Mouse (Mus musculus): ENCODE results near the gene Dgke. TPM values are rescaled to one million over a fixed set of nuclear protein-coding genes. Genes with fewer than 3 reads are reported as not detected.
A peak's percentile ranks its signal among the peaks of the same experiment; 100 is the strongest.
"Not testable (repeated sequence)": the region's sequence is repeated elsewhere in the genome, so short reads cannot be mapped to it uniquely, and the experiment has no call there.

The Dgke gene
- 10.6 and 11.9 TPM in 2 replicates for polyA plus RNA-seq (2016; fragmentation: Nextera tagmentation; extraction: Ambion mirVana)

DNA sequence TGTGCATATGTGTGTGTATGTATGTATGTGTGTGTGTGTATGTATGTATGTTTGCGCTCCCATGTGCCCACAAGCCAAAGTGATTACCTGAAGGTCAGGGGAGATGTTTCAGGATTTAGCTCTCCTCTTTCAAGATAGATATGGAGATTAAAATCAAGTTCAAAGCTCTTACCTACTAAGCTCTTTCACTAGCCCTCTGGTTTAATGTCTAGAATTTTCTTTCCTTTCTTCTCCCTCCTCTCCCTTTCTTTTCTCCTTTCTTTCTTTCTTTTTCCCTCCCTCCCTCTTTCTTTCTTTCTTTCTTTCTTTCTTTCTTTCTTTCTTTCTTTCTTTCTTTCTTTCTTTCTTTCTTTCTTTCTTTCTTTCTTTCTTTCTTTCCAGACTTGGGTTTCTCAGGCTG lies at the start of gene Dgke:
Gene Dgke, minus strand, starts transcription at position 101 of the 400 bp plus-strand sequence.
- Histone ChIP-seq H3K9ac (no peak within 1 kb of the TSS), H3K4me3 (no peak within 1 kb of the TSS), H3K27me3 (no peaks in the 10 kb centered on the region), H3K27ac (no peak within 1 kb of the TSS), H3K9me3 (replicated peaks) (0 out of 2 replicates have a peak, but pooled peaks cover 5% of the 10 kb centered on the region), H3K4me2 (replicated peaks) (no peak within 1 kb of the TSS), H3K4me1 (no peaks in the 10 kb centered on the region), H3K36me3 (no peaks in the 10 kb centered on the region)
- 91% methylated on average over 1 of the region's 1 CpGs for WGBS
- no peak for ATAC-seq (ENCODE audit: low FRiP score)

DNA sequence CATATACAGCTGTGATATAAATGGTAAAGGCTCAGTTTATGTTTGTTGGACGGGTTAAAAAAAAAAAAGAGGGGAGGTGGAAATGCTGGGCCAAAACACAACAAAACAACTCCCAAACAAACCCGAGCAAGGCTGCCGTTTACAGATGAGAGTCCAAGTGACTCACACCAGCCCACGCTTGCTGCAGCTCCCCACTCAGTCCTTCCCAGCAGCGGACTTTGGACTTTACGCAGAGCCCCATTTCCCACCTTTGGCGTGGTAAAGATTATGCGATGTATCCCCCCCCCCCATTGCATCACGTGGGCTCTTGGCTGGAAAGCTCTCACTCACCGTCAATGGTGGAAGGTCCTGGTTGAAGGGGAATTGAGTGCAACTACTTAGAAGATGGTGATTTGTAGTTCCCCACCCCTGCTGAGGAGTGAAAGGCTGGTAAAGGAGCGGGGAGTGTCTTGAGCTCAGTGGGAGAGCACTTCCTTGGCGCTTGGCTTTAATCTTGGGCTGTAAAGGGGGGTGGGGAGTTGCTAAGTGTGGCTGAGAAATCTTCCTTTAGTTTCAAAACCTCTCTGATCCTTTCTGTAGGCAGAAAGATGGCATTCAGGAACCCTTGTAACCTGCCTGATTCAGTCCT lies 40.6 kb upstream of the Dgke start:
- no peaks in the 10 kb centered on the region for H3K36me3 ChIP-seq
- no peak overlapping the region for H3K9ac ChIP-seq
- ATAC-seq (ENCODE audit: low FRiP score): no peak
- no peaks in the 10 kb centered on the region for H3K4me1 ChIP-seq
- no peak overlapping the region for H3K27ac ChIP-seq
- H3K4me2 ChIP-seq (replicated peaks): no peak overlapping the region
- H3K4me3 ChIP-seq: no peak overlapping the region
- H3K9me3 ChIP-seq (replicated peaks): no peaks in the 10 kb centered on the region
- 32% methylated on average over 12 of the region's 12 CpGs for WGBS
- no peaks in the 10 kb centered on the region for H3K27me3 ChIP-seq

DNA sequence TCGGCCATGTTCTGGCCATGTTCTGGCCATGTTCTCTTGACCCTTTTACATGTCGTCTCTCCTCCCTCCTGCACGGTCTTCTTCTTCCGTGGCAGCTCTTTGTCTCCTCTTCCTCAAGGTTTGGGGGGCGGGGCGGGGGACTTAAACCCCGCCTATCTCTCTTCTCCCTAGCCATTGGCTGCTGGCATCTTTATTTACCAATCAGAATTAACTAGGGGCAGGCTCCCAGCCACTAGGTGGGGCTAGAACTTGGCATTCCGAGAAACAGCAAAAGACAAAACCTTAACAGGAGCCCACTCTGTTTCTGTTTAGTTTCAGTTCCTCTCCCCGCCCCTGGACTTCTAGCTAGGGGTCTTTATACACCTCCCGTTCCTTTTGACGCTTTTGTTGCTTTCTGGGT lies 39.2 kb upstream of the Dgke start:
- Histone ChIP-seq H3K36me3 (no peaks in the 10 kb centered on the region), H3K27me3 (peaks cover 10% of the 10 kb centered on the region), H3K9me3 (replicated peaks) (no peaks in the 10 kb centered on the region), H3K4me3 (no peak overlapping the region), H3K4me2 (replicated peaks) (no peak overlapping the region), H3K27ac (no peak overlapping the region), H3K4me1 (peaks cover 3% of the 10 kb centered on the region; the same call in 1 of the 2 replicates), H3K9ac (no peak overlapping the region)
- no peak for ATAC-seq (ENCODE audit: low FRiP score)
- 88% methylated on average over 11 of the region's 11 CpGs for WGBS

DNA sequence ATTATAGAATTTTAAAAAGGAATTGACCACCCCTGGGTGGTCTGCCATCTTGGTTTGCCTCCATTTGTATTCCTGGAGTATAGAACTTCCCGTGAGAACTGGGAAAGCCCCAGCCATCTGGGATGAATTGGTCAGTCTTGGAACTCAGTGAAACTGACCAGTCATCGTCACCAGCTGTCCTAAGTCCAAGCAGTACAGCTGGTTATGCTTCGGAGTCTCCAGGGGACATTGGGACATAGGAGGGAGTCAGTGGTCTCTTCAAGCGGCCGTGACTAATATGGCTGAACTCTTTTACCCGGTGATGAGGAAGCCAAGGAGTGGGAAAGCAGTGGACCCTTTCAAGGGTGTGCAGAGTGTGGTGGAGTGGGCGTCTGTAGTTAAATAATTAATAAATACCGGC lies 38.6 kb upstream of the Dgke start:
- Histone ChIP-seq H3K4me3 (no peak overlapping the region), H3K9ac (no peak overlapping the region), H3K9me3 (replicated peaks) (no peaks in the 10 kb centered on the region), H3K4me2 (replicated peaks) (no peak overlapping the region), H3K27ac (no peak overlapping the region), H3K36me3 (no peaks in the 10 kb centered on the region), H3K4me1 (peaks cover 3% of the 10 kb centered on the region; the same call in 1 of the 2 replicates), H3K27me3 (peaks cover 10% of the 10 kb centered on the region)
- WGBS: 94% methylated on average over 8 of the region's 8 CpGs
- no peak for ATAC-seq (ENCODE audit: low FRiP score)

DNA sequence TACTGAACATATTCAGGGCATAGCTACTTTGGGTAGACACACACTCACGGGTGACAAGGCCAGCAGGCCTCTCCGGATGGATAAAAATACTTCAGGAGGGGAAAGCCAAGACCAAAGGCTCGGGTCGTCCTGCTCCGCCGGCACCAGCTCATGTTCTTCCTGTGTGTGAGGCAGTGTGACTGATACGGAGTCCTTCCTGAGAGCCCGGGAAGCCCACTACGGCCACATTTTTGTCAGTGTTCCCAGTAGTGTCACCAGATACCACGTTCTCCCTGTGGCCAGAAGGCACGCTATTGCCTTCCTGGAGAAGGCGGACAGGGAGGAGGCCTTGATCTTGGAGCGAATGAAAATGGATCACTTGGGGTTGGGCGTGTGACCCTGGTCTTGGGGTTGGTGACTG lies 36.5 kb upstream of the Dgke start:
- 90% methylated on average over 14 of the region's 14 CpGs for WGBS
- no peak for ATAC-seq (ENCODE audit: low FRiP score)
- no peaks in the 10 kb centered on the region for H3K9me3 ChIP-seq (replicated peaks)

DNA sequence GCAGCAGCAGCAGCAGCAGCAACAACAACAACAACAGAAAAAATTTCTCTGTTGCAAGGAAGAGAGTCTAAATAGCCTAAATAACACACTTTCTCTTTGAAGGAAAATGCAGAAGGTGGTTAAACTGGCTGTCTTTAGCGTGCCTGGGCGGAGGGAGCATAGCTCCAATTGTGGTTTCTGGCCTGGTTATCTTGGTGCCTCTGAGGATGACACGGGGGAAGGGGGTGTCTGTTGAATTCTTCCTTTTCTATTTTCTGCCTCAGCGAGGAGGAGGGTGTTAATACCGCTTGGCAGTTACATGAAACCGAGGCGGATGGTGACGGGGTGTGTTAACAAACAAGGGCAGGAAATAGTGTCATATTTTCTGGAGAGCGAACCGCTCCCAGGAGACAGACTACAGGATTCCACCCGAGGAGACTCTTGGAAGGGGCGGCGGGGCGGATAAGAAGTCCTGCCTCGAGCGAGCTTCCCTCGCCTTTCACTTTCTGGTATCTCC lies 34.2 kb upstream of the Dgke start:
- peak overlapping the region; percentile 10 for H3K4me3 ChIP-seq
- no peaks in the 10 kb centered on the region for H3K36me3 ChIP-seq
- peaks cover 3% of the 10 kb centered on the region; the same call in 1 of the 2 replicates for H3K4me1 ChIP-seq
- no peak overlapping the region for H3K27ac ChIP-seq
- no peaks in the 10 kb centered on the region for H3K9me3 ChIP-seq (replicated peaks)
- 34% methylated on average over 17 of the region's 17 CpGs for WGBS
- H3K9ac ChIP-seq: no peak overlapping the region
- ATAC-seq (ENCODE audit: low FRiP score): no peak
- peak overlapping the region; percentile 42 for H3K4me2 ChIP-seq (replicated peaks)
- H3K27me3 ChIP-seq: peaks cover 10% of the 10 kb centered on the region

More for the DNA sequence above, 36.5 kb upstream of the Dgke start:
- no peak overlapping the region for H3K27ac ChIP-seq
- no peak overlapping the region for H3K4me2 ChIP-seq (replicated peaks)
- peaks cover 3% of the 10 kb centered on the region; the same call in 1 of the 2 replicates for H3K4me1 ChIP-seq
- H3K36me3 ChIP-seq: no peaks in the 10 kb centered on the region
- peaks cover 10% of the 10 kb centered on the region for H3K27me3 ChIP-seq
- H3K4me3 ChIP-seq: no peak overlapping the region
- H3K9ac ChIP-seq: no peak overlapping the region

DNA sequence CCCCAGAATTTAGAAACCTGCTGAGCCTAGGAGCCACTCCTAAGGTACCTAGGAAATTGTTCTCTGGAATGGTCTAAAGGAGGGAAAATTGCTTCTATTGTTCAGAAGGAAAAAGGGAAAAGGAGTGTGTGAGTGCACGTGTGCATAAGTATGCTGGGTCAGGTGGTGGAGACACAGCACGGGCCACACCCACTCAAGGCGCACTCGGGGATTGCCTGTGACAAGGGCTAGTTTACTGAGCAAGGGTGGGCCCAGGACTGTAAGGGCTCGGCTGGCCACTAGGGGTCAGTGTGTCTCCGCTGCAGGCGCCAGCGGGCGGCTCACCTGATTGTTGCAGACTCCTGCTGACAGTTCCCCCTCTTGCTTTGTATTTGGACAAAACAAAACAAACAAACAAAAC lies 33.8 kb upstream of the Dgke start:
- no peaks in the 10 kb centered on the region for H3K9me3 ChIP-seq (replicated peaks)
- H3K4me1 ChIP-seq: peaks cover 3% of the 10 kb centered on the region; the same call in 1 of the 2 replicates
- H3K27me3 ChIP-seq: peaks cover 10% of the 10 kb centered on the region
- no peak overlapping the region for H3K9ac ChIP-seq
- WGBS: 2% methylated on average over 9 of the region's 9 CpGs
- peak; percentile 83 for ATAC-seq (ENCODE audit: low FRiP score)
- peak overlapping the region; percentile 10; the same call in 1 of the 2 replicates for H3K4me3 ChIP-seq
- H3K36me3 ChIP-seq: no peaks in the 10 kb centered on the region
- no peak overlapping the region for H3K27ac ChIP-seq
- peak overlapping the region; percentile 42 for H3K4me2 ChIP-seq (replicated peaks)

DNA sequence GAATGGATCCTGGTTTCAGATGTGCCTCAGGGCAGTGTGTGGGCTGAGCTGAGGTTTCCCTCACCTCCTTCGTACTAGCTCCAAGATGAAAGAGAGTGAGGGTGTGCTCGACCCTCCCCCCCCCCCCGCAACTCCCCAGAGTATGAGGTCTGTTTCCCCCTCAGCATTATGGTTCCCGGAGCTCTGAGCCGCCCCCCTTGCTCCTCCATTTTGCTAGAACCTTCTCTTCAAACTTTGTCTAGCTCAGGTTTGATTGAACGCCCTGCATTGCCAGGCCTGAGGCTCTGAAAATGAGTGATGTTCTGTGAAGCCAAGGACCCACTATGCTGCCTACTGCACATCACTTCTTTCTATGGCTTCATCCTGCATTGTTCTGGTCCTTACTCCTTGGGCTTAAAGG lies 32.3 kb upstream of the Dgke start:
- WGBS: 80% methylated on average over 6 of the region's 6 CpGs
- no peak for ATAC-seq (ENCODE audit: low FRiP score)
- peaks cover 3% of the 10 kb centered on the region; the same call in 1 of the 2 replicates for H3K4me1 ChIP-seq

DNA sequence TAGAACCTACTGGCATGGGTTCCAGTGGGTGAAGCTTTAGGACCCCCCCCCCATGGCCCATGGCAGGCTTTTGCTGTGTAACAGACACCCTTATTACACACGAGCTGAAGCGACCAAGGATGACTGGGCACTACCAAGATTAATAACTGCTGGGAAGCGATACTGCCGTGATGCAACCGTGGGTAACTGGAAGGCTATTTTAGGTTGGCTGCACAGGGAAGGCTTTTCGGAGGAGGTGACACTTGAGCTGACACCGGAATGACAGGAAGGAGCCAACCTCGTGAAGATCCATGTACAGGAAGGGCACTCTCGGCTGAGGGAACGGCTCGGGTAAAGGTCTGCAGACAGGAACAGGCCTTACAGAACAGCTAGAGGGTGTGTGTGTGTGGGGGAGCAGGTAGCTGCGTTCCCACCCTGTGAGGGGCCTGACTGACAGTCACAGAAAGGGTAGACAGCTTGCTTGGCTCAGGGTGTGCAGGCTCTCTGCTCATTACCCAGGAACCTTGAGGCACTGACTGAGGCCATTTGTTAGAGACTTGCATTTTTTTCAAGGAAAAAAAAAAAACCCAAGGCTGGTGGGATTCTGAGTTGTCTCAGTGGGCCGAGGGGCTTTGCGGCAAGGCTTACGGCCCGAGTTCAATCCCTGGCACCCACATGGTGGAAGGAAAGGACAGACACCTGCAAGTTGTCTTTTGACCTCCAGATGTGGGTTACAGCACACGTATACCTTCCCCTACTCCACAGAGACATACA lies 31.6 kb upstream of the Dgke start:
- WGBS: 83% methylated on average over 17 of the region's 17 CpGs
- ATAC-seq (ENCODE audit: low FRiP score): no peak

More for the DNA sequence above, 32.3 kb upstream of the Dgke start:
- H3K4me2 ChIP-seq (replicated peaks): no peak overlapping the region
- H3K4me3 ChIP-seq: no peak overlapping the region
- H3K36me3 ChIP-seq: no peaks in the 10 kb centered on the region
- no peak overlapping the region for H3K9ac ChIP-seq
- peaks cover 10% of the 10 kb centered on the region for H3K27me3 ChIP-seq
- no peak overlapping the region for H3K27ac ChIP-seq
- H3K9me3 ChIP-seq (replicated peaks): no peaks in the 10 kb centered on the region

DNA sequence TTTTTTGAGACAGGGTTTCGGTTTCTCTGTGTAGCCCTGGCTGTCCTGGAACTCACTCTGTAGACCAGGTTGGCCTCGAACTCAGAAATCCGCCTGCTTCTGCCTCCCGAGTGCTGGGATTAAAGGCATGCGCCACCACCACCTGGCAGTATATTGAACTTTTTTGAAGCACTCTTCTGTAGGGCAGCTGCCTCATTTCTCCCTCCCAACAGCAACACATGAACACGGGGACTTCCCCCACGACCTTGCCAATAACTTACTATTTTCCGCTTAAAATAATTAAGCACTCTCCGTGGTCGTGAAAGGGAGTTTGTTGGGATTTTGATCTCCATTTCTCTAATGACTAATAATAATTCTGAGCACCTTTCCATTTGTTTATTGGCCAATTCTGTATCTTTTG lies 30.6 kb upstream of the Dgke start:
- ATAC-seq (ENCODE audit: low FRiP score); H3K4me1 ChIP-seq; H3K4me2 ChIP-seq (replicated peaks); H3K9me3 ChIP-seq (replicated peaks); H3K4me3 ChIP-seq; H3K9ac ChIP-seq; H3K36me3 ChIP-seq; H3K27ac ChIP-seq: not testable (repeated sequence)
- WGBS: 91% methylated on average over 10 of the region's 10 CpGs
- peaks cover 10% of the 10 kb centered on the region for H3K27me3 ChIP-seq

More for the DNA sequence above, 31.6 kb upstream of the Dgke start:
- H3K9me3 ChIP-seq (replicated peaks): no peaks in the 10 kb centered on the region
- H3K27me3 ChIP-seq: peaks cover 10% of the 10 kb centered on the region
- H3K36me3 ChIP-seq: no peaks in the 10 kb centered on the region
- no peak overlapping the region for H3K9ac ChIP-seq
- peaks cover 3% of the 10 kb centered on the region; the same call in 1 of the 2 replicates for H3K4me1 ChIP-seq
- no peak overlapping the region for H3K27ac ChIP-seq
- no peak overlapping the region for H3K4me2 ChIP-seq (replicated peaks)
- no peak overlapping the region for H3K4me3 ChIP-seq

DNA sequence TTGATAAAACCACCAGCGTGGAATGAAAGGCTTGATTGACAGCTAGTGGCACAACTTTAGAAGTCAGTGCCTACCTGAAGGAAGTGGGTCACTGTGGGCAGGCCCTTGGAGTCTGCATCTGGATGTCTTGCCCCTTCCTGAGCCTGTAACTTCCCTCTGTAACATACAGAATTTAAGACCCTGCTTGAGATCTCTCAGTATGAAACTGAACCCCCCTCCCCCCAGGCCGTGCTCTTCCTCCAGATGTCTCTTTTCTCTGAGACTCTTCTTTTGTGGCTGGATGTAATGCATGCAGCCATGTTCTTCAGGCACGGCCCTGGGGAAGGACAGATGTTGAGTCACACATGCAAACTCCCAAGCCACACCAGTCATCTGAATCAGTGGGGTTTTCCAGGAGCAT lies 28.7 kb upstream of the Dgke start:
- H3K9me3 ChIP-seq (replicated peaks): no peaks in the 10 kb centered on the region
- no peak overlapping the region for H3K4me2 ChIP-seq (replicated peaks)
- ATAC-seq (ENCODE audit: low FRiP score): no peak
- no peak overlapping the region for H3K9ac ChIP-seq
- 66% methylated on average over 3 of the region's 3 CpGs for WGBS
- no peak overlapping the region for H3K4me3 ChIP-seq
- no peaks in the 10 kb centered on the region for H3K4me1 ChIP-seq
- H3K36me3 ChIP-seq: no peaks in the 10 kb centered on the region
- no peaks in the 10 kb centered on the region for H3K27me3 ChIP-seq
- no peak overlapping the region for H3K27ac ChIP-seq

DNA sequence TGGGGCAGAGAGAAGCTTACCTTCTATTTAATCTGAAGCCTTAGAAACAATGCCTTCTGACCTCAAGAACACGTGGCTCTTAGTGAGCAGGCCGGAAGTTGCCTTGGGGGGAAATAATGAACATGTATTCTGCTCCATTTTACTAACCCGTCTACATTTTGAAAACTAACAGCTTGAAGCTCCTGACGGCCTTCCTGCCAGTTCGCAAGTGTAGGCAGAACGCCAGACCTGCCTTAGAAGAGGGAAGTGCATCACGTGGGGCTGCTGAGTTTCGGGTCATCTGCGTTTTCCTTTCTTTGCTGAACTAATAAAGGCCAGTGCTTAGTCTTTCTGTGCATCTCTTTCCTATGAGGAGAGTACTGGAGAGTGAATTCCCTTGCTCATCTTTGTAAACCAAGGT lies 26.1 kb upstream of the Dgke start:
- H3K4me1 ChIP-seq: no peaks in the 10 kb centered on the region
- H3K4me2 ChIP-seq (replicated peaks): no peak overlapping the region
- no peaks in the 10 kb centered on the region for H3K36me3 ChIP-seq
- ATAC-seq (ENCODE audit: low FRiP score): no peak
- no peaks in the 10 kb centered on the region for H3K9me3 ChIP-seq (replicated peaks)
- H3K4me3 ChIP-seq: no peak overlapping the region
- no peak overlapping the region for H3K9ac ChIP-seq
- H3K27ac ChIP-seq: no peak overlapping the region
- 85% methylated on average over 9 of the region's 9 CpGs for WGBS
- H3K27me3 ChIP-seq: no peaks in the 10 kb centered on the region

Data from hindbrain, embryonic 12.5 days (tissue).